Mouse (Mus musculus) macrophage (primary cell): ENCODE results near the gene Btbd9. TPM values are rescaled to one million over a fixed set of nuclear protein-coding genes. Genes with fewer than 3 reads are reported as not detected.

Source experiments
- H3K27ac ChIP-seq: fragments of 350-480 bp; formaldehyde crosslinking; 2 replicates; pipeline ENCODE4 v1.9.0; 2021
- H3K36me3 ChIP-seq: fragments of 350-480 bp; formaldehyde crosslinking; 2 replicates; pipeline ENCODE4 v1.9.0; 2021; ENCODE audit errors: inconsistent target
- H3K4me3 ChIP-seq: fragments of 350-480 bp; formaldehyde crosslinking; 2 replicates; pipeline ENCODE4 v1.9.0; 2021; ENCODE audit errors: inconsistent target
- H3K79me2 ChIP-seq: fragments of 350-480 bp; formaldehyde crosslinking; 2 replicates; pipeline ENCODE4 v1.9.0; 2021; ENCODE audit errors: inconsistent target
- WGBS: methylation state at CpG from one replicate; pipeline ENCODE4 v1.1.7; 2026; ENCODE audit warnings: inconsistent platforms; ENCODE audit not compliant: missing documents; 5-methylcytosine and 5-hydroxymethylcytosine counted together
- polyA plus RNA-seq: library from polyadenylated mRNA; stranded (reverse); fragments of 250-400 nt; gene quantifications from 3 replicates; pipeline ENCODE4 v1.2.4, GENCODE M21; 2018; ENCODE audit warnings: inconsistent platforms

Gene Btbd9
- polyA plus RNA-seq, 1 experiment from 2014 or later, result 16.9 TPM

DNA sequence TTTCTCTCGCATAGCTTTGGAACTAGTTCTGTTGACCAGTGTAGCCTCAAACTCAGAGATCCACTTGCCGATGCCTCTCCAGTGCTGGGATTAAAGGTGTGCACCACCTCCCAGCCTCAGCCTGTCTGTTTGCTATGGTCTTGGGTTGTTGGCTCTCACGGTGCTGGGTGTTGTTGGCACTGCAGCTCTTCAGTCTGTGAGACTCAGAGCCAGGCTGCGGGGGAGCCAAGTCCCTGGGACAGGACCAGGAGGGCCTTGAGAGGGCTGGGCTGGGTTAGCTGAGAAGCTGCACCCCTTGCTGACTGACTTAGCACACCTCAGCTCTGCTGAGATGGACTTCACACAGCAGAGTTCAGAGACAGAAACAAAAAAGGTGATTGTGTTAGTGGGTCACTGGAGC lies 376.0 kb downstream of the Btbd9 start:
- H3K79me2 ChIP-seq, result peaks cover 83% of the 10 kb centered on the region; the same call in 1 of the 2 replicates

DNA sequence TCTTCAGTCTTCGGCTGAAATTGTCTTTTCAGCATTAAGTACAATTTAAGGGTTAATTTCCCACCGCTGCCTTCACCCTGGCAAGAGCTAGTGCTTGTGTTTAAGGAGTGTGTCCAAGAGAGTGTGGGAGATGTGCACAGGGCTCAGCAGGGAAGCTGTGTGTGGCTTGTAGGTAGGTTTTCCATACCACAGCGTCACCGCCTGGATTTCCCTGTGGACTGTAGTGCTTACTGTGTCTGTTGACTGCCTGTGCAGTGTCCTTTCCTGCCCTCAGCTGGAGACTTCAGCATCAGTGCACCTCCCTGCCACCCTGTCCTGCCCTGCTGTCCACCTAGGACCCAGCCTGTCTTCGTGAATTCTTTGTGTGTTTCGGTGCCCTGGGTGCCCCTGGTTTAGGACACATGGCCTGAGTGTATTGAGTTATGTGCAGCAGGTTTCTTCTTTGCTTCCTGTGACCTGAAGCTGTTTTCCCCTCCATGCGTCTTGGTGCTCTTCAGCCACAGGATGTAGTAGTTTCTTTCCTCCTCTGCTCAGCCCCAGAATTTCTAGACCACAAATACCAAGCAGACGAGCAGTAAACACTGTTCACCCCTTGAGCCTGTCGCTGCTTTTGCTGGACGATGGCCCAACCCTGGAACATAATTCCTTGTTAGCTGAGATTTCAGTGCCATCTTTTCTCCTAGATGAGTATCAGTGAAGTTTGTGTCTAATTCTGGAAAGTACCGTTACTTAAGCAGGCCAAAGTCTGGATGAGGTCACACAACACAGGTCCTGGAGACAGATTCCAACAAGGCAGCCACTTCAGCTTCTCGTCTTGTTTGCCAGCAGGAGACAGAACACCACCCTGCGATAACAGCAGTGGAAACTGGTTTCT lies 376.7 kb downstream of the Btbd9 start:
- Histone ChIP-seq H3K36me3 (no peaks in the 10 kb centered on the region; the same call in 1 of the 2 replicates), H3K27ac (no peak overlapping the region), H3K79me2 (peaks cover 81% of the 10 kb centered on the region; the same call in 1 of the 2 replicates), H3K4me3 (no peak overlapping the region)
- 87% methylated on average over 13 of the region's 13 CpGs for WGBS

More for the DNA sequence above, 376.0 kb downstream of the Btbd9 start:
- 92% methylated on average over 4 of the region's 4 CpGs for WGBS
- Histone ChIP-seq H3K27ac (no peak overlapping the region), H3K36me3 (no peaks in the 10 kb centered on the region; the same call in 1 of the 2 replicates), H3K4me3 (no peak overlapping the region)

DNA sequence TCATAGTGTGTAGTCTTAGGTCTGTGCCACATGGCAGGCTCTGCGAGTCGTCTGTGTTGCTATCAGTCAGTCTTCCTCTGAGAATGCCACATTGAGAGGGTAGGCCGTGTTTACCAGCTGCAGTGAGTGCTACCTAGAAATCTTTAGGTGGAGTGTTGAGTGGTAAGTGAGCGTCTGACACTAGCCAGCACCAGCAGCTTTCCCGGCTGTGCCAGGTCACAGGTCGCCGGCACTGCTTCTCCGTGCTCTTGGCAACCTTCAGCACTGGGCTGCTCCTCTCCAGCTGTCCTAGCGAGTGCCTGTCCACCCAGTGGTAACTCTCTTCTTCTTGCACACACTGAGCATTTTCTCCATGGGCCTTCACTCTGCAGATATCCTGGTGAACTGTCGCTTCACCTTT lies 377.9 kb downstream of the Btbd9 start:
- Histone ChIP-seq H3K36me3 (peaks cover 2% of the 10 kb centered on the region; the same call in 1 of the 2 replicates), H3K4me3 (no peak overlapping the region), H3K79me2 (peaks cover 69% of the 10 kb centered on the region; the same call in 1 of the 2 replicates), H3K27ac (no peak overlapping the region)
- 93% methylated on average over 10 of the region's 10 CpGs for WGBS

DNA sequence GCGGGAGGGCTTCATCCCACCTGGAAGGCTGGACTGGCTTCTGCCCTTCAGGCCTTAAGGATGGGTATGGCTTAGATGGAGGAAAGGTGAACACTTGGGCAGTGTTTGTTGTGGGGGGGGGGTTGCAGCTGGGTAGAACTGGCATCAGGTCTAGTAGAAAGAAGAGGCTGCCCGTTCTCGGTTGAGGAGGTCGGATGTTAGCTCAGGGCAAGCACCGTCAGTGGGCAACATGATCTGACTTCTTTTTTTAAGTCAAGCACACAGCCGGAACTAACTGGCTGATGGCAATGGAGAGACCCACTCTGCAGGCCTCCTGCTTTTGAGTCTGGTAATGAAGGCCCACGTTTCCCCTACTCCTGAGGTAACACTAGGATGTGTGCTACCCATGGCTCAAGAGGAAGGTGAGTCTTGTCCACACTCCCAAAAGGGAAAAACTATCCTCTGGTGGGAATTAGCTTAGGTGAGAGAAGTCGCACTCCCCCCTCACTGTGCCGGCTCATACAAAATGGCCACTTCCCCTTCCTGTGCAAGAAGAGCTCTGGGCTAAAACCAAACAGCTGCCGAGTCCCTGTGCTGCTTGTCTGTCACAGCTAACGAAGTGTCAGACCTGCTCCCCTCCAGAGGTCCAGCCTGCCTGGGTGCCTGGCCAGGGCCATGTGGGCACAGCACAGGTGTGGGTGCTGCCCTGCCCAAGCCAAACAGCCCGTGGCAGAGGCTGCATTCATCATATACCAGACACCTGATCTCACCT lies 378.8 kb downstream of the Btbd9 start:
- no peak overlapping the region for H3K27ac ChIP-seq
- 23% methylated on average over 12 of the region's 12 CpGs for WGBS

DNA sequence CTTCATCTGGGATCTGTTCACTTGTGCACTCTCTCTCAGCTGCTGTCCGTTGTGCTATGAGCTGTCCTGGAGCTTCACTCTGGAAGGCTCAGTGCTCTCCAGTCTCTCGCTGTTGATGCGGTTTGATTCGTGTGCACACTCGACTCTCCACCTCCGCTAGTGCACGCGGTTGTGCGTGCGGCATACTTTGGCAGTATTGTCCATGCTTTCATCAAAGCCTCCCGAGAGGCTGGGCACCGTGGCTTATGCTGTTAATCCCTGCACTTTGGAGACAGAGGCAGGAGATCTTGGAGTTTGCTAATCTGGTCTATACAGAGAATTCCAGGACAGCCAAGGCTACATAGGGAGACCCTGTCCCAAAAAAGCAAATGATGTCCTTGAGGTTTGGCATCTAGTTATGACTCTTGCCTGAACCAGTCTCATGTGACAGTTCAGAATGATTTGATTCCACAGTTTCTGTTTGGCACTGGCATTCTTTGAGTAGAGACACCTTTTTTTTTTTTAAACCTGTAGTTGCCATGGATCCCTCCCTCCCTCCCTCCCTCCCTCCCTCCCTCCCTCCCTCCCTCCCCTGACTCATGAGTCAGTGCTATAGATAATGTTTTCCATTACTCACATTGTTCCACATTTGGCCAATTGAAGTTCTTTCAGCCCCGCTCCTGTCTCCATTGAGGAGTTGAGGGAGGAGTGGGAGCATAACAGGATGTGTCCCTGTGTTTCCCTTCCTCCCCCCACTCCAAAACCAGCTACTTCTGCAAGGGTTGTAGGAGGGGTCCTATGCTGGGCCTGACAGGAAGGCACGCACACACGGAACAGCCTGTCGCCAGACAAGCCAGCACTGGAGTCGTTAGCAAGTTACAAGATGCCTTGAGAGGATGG lies 379.6 kb downstream of the Btbd9 start:
- Histone ChIP-seq H3K27ac (no peak overlapping the region), H3K4me3 (no peak overlapping the region), H3K79me2 (peaks cover 51% of the 10 kb centered on the region; the same call in 1 of the 2 replicates), H3K36me3 (peaks cover 18% of the 10 kb centered on the region; the same call in 1 of the 2 replicates)
- WGBS, result 95% methylated on average over 15 of the region's 17 CpGs

More for the DNA sequence above, 378.8 kb downstream of the Btbd9 start:
- Histone ChIP-seq H3K79me2 (peaks cover 60% of the 10 kb centered on the region; the same call in 1 of the 2 replicates), H3K4me3 (no peak overlapping the region), H3K36me3 (peaks cover 12% of the 10 kb centered on the region; the same call in 1 of the 2 replicates)

DNA sequence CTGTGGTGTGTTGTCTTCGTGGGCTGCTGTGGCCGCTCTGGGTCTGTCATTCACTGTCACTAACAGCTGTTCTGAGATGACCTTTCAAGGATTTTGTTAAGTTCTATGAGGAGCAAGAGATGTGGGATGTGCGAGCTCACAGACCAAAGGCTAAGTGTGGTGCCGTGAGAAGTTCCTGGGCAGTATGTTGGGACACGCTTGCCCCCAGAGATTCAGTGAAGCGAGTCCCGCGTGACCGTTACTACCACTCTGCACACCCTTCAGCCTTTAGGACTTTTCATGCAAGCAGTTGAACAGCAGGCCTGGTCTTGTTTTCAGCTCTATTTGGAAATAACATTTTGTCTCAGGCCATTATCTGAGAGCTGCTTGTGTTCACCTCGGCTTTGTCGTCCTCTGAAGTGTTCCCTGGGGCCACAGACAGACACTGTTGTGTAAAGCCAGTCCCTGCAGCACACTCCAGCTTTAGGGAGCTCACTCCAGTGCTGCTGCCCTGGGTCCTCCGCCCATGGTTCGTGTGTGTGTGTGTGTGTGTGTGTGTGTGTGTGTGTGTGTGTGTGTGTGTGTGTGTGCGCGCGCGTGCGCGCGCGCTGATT lies 380.6 kb downstream of the Btbd9 start:
- no peak overlapping the region for H3K27ac ChIP-seq
- peaks cover 18% of the 10 kb centered on the region; the same call in 1 of the 2 replicates for H3K36me3 ChIP-seq
- no peak overlapping the region for H3K4me3 ChIP-seq
- 95% methylated on average over 15 of the region's 21 CpGs for WGBS
- H3K79me2 ChIP-seq, result peaks cover 46% of the 10 kb centered on the region; the same call in 1 of the 2 replicates

DNA sequence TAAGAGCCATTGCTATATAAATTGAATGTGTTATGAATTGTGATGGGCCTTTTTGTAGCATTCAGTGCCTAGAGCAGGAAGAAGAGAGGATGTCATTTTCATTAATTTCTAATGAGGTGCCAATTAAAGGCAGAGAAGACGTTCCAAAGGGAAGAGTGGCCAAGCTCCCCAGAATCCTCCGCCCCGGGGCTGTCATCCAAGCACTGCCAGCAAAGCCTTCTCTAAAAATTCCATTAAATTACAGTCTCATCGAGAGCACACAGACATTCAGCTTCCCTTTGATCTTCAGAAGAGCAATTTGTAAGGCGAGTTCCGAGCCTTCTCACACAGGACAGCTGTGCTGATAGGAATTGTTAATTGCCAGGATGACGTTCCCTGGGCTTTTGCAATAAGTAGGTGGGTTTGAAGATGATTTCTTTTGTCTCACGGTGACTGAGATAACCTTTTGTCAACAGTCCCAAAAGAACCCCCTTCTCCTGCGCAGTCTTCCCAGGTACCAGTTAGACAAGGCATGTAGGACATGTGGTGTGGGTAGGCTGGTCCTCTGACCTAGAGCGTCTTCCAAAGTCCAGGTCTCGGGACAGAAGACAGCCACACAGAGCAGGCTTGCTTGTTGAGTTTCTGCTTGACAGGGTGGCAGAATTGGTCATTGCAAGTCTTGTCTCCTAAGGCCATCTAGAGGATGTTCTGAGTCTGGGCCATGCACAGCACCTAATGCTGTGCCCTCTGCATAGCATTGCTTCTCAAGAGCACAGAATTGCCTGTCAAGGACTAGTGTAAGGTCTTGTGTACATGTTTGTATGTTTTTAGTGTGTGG lies 381.5 kb downstream of the Btbd9 start:
- H3K4me3 ChIP-seq, result no peak overlapping the region
- peaks cover 18% of the 10 kb centered on the region; the same call in 1 of the 2 replicates for H3K36me3 ChIP-seq
- WGBS, result 94% methylated on average over 11 of the region's 11 CpGs
- H3K79me2 ChIP-seq, result peaks cover 46% of the 10 kb centered on the region; the same call in 1 of the 2 replicates
- H3K27ac ChIP-seq, result no peak overlapping the region

DNA sequence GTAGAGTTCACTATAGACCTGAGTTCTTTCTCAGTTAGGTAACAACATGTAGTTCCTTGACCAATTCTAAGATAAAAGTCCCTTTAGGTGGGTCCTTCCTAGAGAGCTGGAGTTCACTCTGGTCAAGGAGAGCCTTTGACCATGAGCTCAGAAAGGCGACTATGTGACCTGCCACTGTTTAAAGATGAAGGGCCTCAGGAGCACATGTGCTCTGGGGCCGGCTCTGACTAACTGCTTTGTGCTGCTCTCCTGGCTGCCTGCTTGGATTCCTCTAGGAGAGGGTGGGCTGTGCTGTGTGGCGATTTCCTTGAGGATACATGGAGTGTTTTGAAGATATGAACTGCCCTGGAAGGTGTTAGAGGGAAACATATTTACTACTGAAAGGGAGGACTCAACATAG lies 382.2 kb downstream of the Btbd9 start:
- H3K4me3 ChIP-seq, result no peak overlapping the region
- peaks cover 46% of the 10 kb centered on the region; the same call in 1 of the 2 replicates for H3K79me2 ChIP-seq
- peaks cover 18% of the 10 kb centered on the region; the same call in 1 of the 2 replicates for H3K36me3 ChIP-seq
- H3K27ac ChIP-seq, result no peak overlapping the region
- WGBS, result 96% methylated on average over 3 of the region's 3 CpGs

DNA sequence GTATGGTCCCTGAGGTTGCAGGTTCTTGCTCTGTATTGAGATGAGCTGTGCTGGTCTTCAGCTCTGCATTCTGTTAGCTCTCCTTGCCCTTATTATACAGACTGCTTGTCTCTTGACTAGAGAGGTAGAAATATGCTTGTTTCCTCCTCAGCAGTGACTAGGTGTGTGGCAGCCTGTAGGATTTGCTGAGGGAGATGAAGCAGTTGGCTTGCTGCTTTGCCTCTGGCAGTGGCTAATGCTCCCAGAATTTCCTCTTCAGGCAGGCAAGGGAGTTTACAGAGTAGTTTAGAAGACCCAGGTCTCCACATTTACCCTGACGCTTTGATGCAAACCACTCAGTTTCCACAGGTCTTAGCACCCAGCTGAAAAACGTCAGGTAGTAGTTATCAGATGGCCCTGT lies 382.7 kb downstream of the Btbd9 start:
- H3K36me3 ChIP-seq, result peaks cover 18% of the 10 kb centered on the region; the same call in 1 of the 2 replicates
- no peak overlapping the region for H3K4me3 ChIP-seq
- WGBS, result 91% methylated on average over 2 of the region's 2 CpGs
- no peak overlapping the region for H3K27ac ChIP-seq
- H3K79me2 ChIP-seq, result peaks cover 46% of the 10 kb centered on the region; the same call in 1 of the 2 replicates

DNA sequence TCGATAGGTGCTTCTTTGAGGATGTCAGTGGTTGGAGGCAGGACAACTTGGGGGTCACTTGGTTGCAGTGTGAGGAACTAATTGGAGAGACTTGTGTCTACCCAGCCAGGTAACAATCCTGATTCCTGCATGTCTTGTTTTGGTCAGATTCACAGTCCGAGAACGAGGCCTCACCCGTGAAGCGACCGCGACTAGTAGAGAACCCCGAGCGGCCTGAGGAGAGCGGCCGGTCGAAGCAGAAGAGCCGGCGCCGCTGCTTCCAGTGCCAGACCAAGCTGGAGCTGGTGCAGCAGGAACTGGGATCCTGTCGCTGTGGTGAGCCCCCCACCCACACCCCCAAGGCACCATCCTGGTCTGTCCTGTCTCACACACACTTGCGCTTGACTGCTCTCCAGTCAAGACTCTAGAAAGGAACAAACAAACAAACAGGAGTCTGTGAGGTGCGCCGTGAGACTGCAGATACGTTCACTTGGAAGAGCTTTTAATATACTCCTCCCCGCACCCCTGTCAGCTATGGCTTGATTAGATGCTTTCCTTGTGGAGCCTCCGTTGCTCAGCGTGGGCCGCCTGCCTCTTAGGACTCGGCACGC lies 383.8 kb downstream of the Btbd9 start:
- no peak overlapping the region for H3K27ac ChIP-seq
- 94% methylated on average over 26 of the region's 26 CpGs for WGBS
- peaks cover 18% of the 10 kb centered on the region; the same call in 1 of the 2 replicates for H3K36me3 ChIP-seq
- no peak overlapping the region for H3K4me3 ChIP-seq
- peaks cover 47% of the 10 kb centered on the region; the same call in 1 of the 2 replicates for H3K79me2 ChIP-seq

DNA sequence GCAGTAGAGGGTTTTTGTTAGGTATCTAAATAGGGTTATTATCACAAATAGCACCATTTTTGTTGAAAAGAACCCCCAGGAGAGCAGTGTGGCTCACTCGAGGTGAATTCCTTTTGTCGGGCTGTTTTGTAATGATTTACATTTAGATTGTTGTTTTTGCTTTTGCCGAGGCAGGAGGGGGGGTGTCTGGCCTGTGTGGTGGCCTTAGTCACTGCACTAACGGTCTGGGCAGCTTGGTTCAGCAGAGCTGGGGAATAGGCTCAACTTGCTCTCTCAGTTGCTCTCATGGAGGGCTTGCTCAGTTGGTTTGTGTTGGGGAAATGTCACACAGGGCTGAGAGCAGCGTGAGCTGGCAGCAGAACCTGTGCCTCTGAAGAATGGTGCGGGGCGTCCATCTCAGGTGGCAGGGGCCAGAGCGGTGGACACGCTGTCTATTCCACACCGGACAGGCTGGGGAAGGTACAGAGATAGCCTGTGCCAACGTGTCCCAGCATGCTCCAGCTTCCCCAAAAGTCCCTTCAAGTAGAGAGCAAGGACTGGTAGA lies 385.1 kb downstream of the Btbd9 start:
- no peak overlapping the region for H3K4me3 ChIP-seq
- H3K79me2 ChIP-seq, result peaks cover 50% of the 10 kb centered on the region; the same call in 1 of the 2 replicates
- H3K27ac ChIP-seq, result no peak overlapping the region
- peaks cover 18% of the 10 kb centered on the region; the same call in 1 of the 2 replicates for H3K36me3 ChIP-seq
- 92% methylated on average over 11 of the region's 11 CpGs for WGBS
